Mouse (Mus musculus) hindbrain, embryonic 16.5 days (tissue): ENCODE data around the gene Cd3eap. TPM values are rescaled to one million over a fixed set of nuclear protein-coding genes. Genes with fewer than 3 reads are reported as not detected.

Source experiments
- ATAC-seq: fragments of 200-750 bp; cut with Nextera tagmentation; 2 replicates; pipeline ENCODE4 v1.8.0; 2017; ENCODE audit warnings: moderate TSS enrichment, moderate library complexity
- H3K27ac ChIP-seq: fragments of 300-500 bp; sonication (generic); 2 replicates; pipeline ENCODE4 v1.5.1; 2014; ENCODE audit warnings: low read depth, mild to moderate bottlenecking, control low read depth, low read length, moderate library complexity
- H3K27me3 ChIP-seq: fragments of 300-500 bp; sonication (generic); replicated peaks from 2 replicates; pipeline ENCODE4 v1.6.1; 2014; ENCODE audit warnings: low read length; ENCODE audit not compliant: control insufficient read depth, insufficient read depth
- H3K36me3 ChIP-seq: fragments of 300-500 bp; sonication (generic); 2 replicates; pipeline ENCODE4 v1.6.1; 2014; ENCODE audit warnings: mild to moderate bottlenecking, low read length, moderate library complexity, mixed read lengths; ENCODE audit not compliant: control insufficient read depth, insufficient read depth
- H3K4me1 ChIP-seq: fragments of 300-500 bp; sonication (generic); 2 replicates; pipeline ENCODE4 v1.6.1; 2014; ENCODE audit warnings: low read depth, low read length; ENCODE audit not compliant: control insufficient read depth, insufficient read depth
- H3K4me2 ChIP-seq: fragments of 300-500 bp; sonication (generic); 2 replicates; pipeline ENCODE4 v1.6.1; 2014; ENCODE audit warnings: mild to moderate bottlenecking, low read length, control low read depth, moderate library complexity
- H3K4me3 ChIP-seq: fragments of 300-500 bp; sonication (generic); 2 replicates; pipeline ENCODE4 v1.5.1; 2014; ENCODE audit warnings: mild to moderate bottlenecking, low read length, control low read depth, moderate library complexity
- H3K9ac ChIP-seq: fragments of 300-500 bp; sonication (generic); 2 replicates; pipeline ENCODE4 v1.6.1; 2014; ENCODE audit warnings: low read depth, mild to moderate bottlenecking, control low read depth, low read length, moderate library complexity
- H3K9me3 ChIP-seq: fragments of 300-500 bp; sonication (generic); 2 replicates; pipeline ENCODE4 v1.6.1; 2014; ENCODE audit warnings: mild to moderate bottlenecking, low read length, moderate library complexity; ENCODE audit not compliant: control insufficient read depth
- WGBS: fragments of 180-500 bp; shearing (Covaris S2); extraction: QIAGEN DNeasy Blood & Tissue Kit; methylation state at CpG from one replicate; pipeline ENCODE4 v1.1.7; 2014; 5-methylcytosine and 5-hydroxymethylcytosine counted together
- polyA plus RNA-seq: library from polyadenylated mRNA; unstranded; fragments of >200 nt; fragmentation: Nextera tagmentation; extraction: Ambion mirVana; gene quantifications from 2 replicates; pipeline ENCODE4 v1.2.1, GENCODE M21; 2015

Cd3eap gene
- polyA plus RNA-seq, 1 experiment from 2014 or later = 23.6 TPM

GRCm38 (mm10) chr7:19357381-19358375 is 1.6 kb downstream of the Cd3eap start:
- Histone ChIP-seq H3K9ac (no peak overlapping the region), H3K36me3 (peaks cover 15% of the 10 kb centered on the region), H3K9me3 (no peaks in the 10 kb centered on the region), H3K4me2 (peak overlapping the region; percentile 99), H3K27me3 (0 out of 2 replicates have a peak, but pooled peaks cover 2% of the 10 kb centered on the region), H3K27ac (no peak overlapping the region), H3K4me3 (peak overlapping the region; percentile 75), H3K4me1 (peaks cover 20% of the 10 kb centered on the region)
- no peak for ATAC-seq
- WGBS = 91% methylated on average over 25 of the region's 25 CpGs

GRCm38 (mm10) chr7:19356311-19356710 is 3.0 kb downstream of the Cd3eap start:
- Histone ChIP-seq H3K27me3 (no peaks in the 10 kb centered on the region), H3K4me3 (no peak overlapping the region), H3K4me2 (no peak overlapping the region), H3K4me1 (peaks cover 14% of the 10 kb centered on the region), H3K27ac (no peak overlapping the region), H3K9me3 (no peaks in the 10 kb centered on the region), H3K9ac (no peak overlapping the region), H3K36me3 (peaks cover 20% of the 10 kb centered on the region)
- ATAC-seq = no peak
- WGBS = 64% methylated on average over 10 of the region's 10 CpGs

- H3K4me3 ChIP-seq = no peak overlapping the region
- no peaks in the 10 kb centered on the region for H3K9me3 ChIP-seq
- no peak overlapping the region for H3K27ac ChIP-seq
- H3K36me3 ChIP-seq = peaks cover 28% of the 10 kb centered on the region
- H3K4me1 ChIP-seq = peaks cover 9% of the 10 kb centered on the region
- H3K9ac ChIP-seq = no peak overlapping the region
- H3K4me2 ChIP-seq = no peak overlapping the region
- H3K27me3 ChIP-seq = no peaks in the 10 kb centered on the region
- 82% methylated on average over 5 of the region's 5 CpGs for WGBS
- ATAC-seq = no peak
Observed at GRCm38 (mm10) chr7:19354991-19355390, 4.3 kb downstream of the Cd3eap start.

GRCm38 (mm10) chr7:19350221-19350620 is 9.1 kb downstream of the Cd3eap start:
- no peak overlapping the region for H3K9ac ChIP-seq
- no peak overlapping the region for H3K27ac ChIP-seq
- WGBS = 96% methylated on average over 8 of the region's 8 CpGs
- H3K9me3 ChIP-seq = no peaks in the 10 kb centered on the region
- no peak overlapping the region for H3K4me3 ChIP-seq
- no peak for ATAC-seq
- no peak overlapping the region for H3K4me2 ChIP-seq
- H3K27me3 ChIP-seq = no peaks in the 10 kb centered on the region
- H3K4me1 ChIP-seq = peaks cover 9% of the 10 kb centered on the region
- peaks cover 31% of the 10 kb centered on the region for H3K36me3 ChIP-seq

GRCm38 (mm10) chr7:19349188-19349915 is 9.9 kb downstream of the Cd3eap start:
- no peak for ATAC-seq
- Histone ChIP-seq H3K4me2 (no peak overlapping the region), H3K36me3 (peaks cover 27% of the 10 kb centered on the region), H3K4me1 (peaks cover 13% of the 10 kb centered on the region), H3K27ac (no peak overlapping the region), H3K27me3 (no peaks in the 10 kb centered on the region), H3K9me3 (no peaks in the 10 kb centered on the region), H3K9ac (no peak overlapping the region), H3K4me3 (no peak overlapping the region)
- WGBS = 87% methylated on average over 13 of the region's 13 CpGs

- Histone ChIP-seq H3K4me2 (peak overlapping the region; percentile 91), H3K4me3 (peak overlapping the region; percentile 82), H3K36me3 (peaks cover 10% of the 10 kb centered on the region), H3K9ac (peak overlapping the region; percentile 92), H3K4me1 (peaks cover 28% of the 10 kb centered on the region), H3K27me3 (peaks cover 10% of the 10 kb centered on the region), H3K9me3 (no peaks in the 10 kb centered on the region), H3K27ac (peak overlapping the region; percentile 90)
- peak; percentile 95 for ATAC-seq
- WGBS = under 1% methylated on average over 31 of the region's 31 CpGs
Observed at GRCm38 (mm10) chr7:19344938-19345471, 14.3 kb downstream of the Cd3eap start.

- H3K9me3 ChIP-seq = no peaks in the 10 kb centered on the region
- peak; percentile 3 for ATAC-seq
- H3K4me1 ChIP-seq = peaks cover 28% of the 10 kb centered on the region
- 25% methylated on average over 12 of the region's 12 CpGs for WGBS
- peak within 1 kb of the TSS; percentile 92 for H3K9ac ChIP-seq
- H3K27me3 ChIP-seq = peaks cover 10% of the 10 kb centered on the region
- peaks cover 9% of the 10 kb centered on the region for H3K36me3 ChIP-seq
- peak within 1 kb of the TSS; percentile 90 for H3K27ac ChIP-seq
- peak within 1 kb of the TSS; percentile 82 for H3K4me3 ChIP-seq
- H3K4me2 ChIP-seq = peak within 1 kb of the TSS; percentile 91
Observed at GRCm38 (mm10) chr7:19344237-19344847, 14.9 kb downstream of the Cd3eap start, which contains the start of gene Ercc1. TSS of gene Ercc1 (plus strand) at chr7:19344778.

GRCm38 (mm10) chr7:19343210-19343808 is 16.0 kb downstream of the Cd3eap start:
- peaks cover 28% of the 10 kb centered on the region for H3K4me1 ChIP-seq
- peak overlapping the region; percentile 3; the same call in 1 of the 2 replicates for H3K4me3 ChIP-seq
- no peak overlapping the region for H3K27ac ChIP-seq
- WGBS = 1% methylated on average over 11 of the region's 11 CpGs
- H3K27me3 ChIP-seq = peaks cover 10% of the 10 kb centered on the region
- peaks cover 1% of the 10 kb centered on the region for H3K36me3 ChIP-seq
- peak overlapping the region; percentile 37 for H3K4me2 ChIP-seq
- ATAC-seq = no peak
- H3K9ac ChIP-seq = no peak overlapping the region
- H3K9me3 ChIP-seq = no peaks in the 10 kb centered on the region
